Mouse (Mus musculus) hindbrain, embryonic 10.5 days (tissue): ENCODE measurements around the gene Il1a. TPM values are rescaled to one million over a fixed set of nuclear protein-coding genes. Genes with fewer than 3 reads are reported as not detected.
A peak's percentile ranks its signal among the peaks of the same experiment; 100 is the strongest.

Experiments used
- DNase-seq: peaks from one replicate; pipeline ENCODE4 v3.0.0-alpha.2; 2017; ENCODE audit warnings: low spot score
- H3K27ac ChIP-seq: fragments of 300-500 bp; sonication (generic); 2 replicates; pipeline ENCODE4 v1.5.1; 2016; ENCODE audit warnings: mild to moderate bottlenecking, moderate library complexity
- H3K27me3 ChIP-seq: fragments of 300-500 bp; sonication (generic); 2 replicates; pipeline ENCODE4 v1.6.1; 2016; ENCODE audit warnings: mild to moderate bottlenecking; ENCODE audit not compliant: poor library complexity, insufficient read depth, severe bottlenecking
- H3K36me3 ChIP-seq: fragments of 300-500 bp; sonication (generic); 2 replicates; pipeline ENCODE4 v1.6.1; 2016; ENCODE audit warnings: mild to moderate bottlenecking, moderate library complexity
- H3K4me1 ChIP-seq: fragments of 300-500 bp; sonication (generic); replicated peaks from 2 replicates; pipeline ENCODE4 v1.6.1; 2016; ENCODE audit warnings: mild to moderate bottlenecking
- H3K4me3 ChIP-seq: fragments of 300-500 bp; sonication (generic); 2 replicates; pipeline ENCODE4 v1.5.1; 2016; ENCODE audit warnings: mild to moderate bottlenecking, moderate library complexity
- H3K9me3 ChIP-seq: fragments of 300-500 bp; sonication (generic); 2 replicates; pipeline ENCODE4 v1.6.1; 2016; ENCODE audit warnings: mild to moderate bottlenecking, moderate library complexity
- WGBS: fragments of 180-500 bp; shearing (Covaris S2); methylation state at CpG from one replicate; pipeline ENCODE4 v1.1.7; 2016; 5-methylcytosine and 5-hydroxymethylcytosine counted together
- polyA plus RNA-seq: library from polyadenylated mRNA; unstranded; fragments of >200 nt; fragmentation: Nextera tagmentation; extraction: Ambion mirVana; gene quantifications from 2 replicates; pipeline ENCODE4 v1.2.1, GENCODE M21; 2016

Gene Il1a
- polyA plus RNA-seq, 1 experiment from 2014 or later = not detected

DNA sequence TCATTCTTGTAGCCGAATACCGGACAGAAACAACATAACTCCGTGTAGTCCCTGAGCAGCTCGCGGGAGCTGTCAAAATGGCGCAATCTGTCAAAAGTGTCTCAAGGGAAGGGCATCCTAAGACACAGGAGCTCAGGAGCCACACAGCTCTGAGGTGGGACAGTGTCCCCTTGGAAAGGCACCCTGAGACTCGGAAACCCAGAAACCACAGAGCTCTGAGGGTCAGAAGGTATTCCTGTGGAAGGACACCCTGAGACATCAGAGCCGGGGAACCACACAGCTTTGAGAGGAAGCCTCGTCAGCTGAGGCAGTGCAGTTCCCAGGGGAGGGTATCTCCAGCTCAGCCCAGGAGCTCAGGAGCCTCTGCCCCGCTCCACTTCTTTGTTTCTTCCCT lies 12.2 kb downstream of the Il1a start:
- no peaks in the 10 kb centered on the region for H3K27me3 ChIP-seq
- H3K4me1 ChIP-seq = peaks cover 27% of the 10 kb centered on the region
- WGBS = 4% methylated on average over 10 of the region's 10 CpGs
- H3K36me3 ChIP-seq = peaks cover 17% of the 10 kb centered on the region
- peak overlapping the region; percentile 92 for H3K27ac ChIP-seq
- no peak for DNase-seq
- peak overlapping the region; percentile 78 for H3K4me3 ChIP-seq
- H3K9me3 ChIP-seq = no peaks in the 10 kb centered on the region

DNA sequence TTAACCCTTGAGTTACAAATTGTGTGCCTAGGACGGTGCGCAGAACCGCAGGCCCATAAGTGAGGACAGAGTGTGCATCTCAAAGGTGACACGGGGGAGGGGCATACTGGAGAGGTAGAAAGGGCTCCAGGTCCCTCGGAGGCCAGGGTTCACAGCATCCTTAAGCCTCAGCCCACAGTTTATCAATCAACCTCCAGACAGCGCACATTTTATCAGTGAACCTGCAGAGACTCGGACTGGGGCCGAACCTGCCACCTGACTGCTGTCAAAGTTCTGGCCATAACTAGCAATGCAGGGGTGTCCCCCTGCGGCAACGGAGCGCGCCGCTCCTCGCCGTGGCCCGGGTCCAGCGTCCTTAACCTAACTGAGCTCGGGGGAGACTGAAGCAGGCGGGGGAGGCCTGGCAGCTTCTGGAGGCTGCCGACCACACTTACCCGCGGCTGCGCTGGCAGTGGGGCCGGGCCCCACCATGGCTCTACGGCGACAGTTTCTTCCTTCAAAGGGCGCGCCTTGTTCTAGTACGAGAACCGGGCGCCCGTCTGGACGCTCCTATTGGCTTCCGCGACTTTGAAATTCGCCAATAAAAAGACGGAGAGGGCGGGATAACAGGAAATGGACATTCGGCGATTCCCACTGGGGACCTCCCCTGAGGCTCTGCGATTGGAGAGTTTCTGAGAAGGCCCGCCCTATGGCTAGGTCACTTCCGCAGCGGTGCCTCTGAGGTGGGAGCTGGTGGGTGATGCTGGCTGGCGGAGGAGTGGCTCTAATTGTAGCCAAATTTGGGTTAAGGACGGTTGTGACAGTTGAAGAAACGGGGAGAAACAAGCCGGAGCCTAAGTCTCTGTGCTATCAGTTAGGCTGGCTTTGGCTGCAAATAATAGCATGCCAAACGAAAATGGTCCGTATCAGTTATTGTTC lies 12.8 kb downstream of the Il1a start, which contains the start of gene Ckap2l:
Gene Ckap2l (minus strand): TSS at position 542 of the 918 bp plus-strand sequence.
- under 1% methylated on average over 50 of the region's 50 CpGs for WGBS
- peaks cover 27% of the 10 kb centered on the region for H3K4me1 ChIP-seq

GRCm38 (mm10) chr2:129296086-129296485 lies 13.7 kb downstream of the Il1a start:
- peak overlapping the region; percentile 92 for H3K27ac ChIP-seq
- 63% methylated on average over 5 of the region's 5 CpGs for WGBS
- no peak for DNase-seq
- peaks cover 27% of the 10 kb centered on the region for H3K4me1 ChIP-seq
- H3K36me3 ChIP-seq = peaks cover 20% of the 10 kb centered on the region
- peak overlapping the region; percentile 78 for H3K4me3 ChIP-seq
- no peaks in the 10 kb centered on the region for H3K9me3 ChIP-seq
- no peaks in the 10 kb centered on the region for H3K27me3 ChIP-seq

More for the DNA sequence above, 12.8 kb downstream of the Il1a start, which contains the start of gene Ckap2l:
- Histone ChIP-seq H3K4me3 (peak within 1 kb of the TSS; percentile 78), H3K27me3 (no peaks in the 10 kb centered on the region), H3K27ac (peak within 1 kb of the TSS; percentile 92), H3K36me3 (peaks cover 17% of the 10 kb centered on the region), H3K9me3 (no peaks in the 10 kb centered on the region)
- DNase-seq = peak; percentile 98

DNA sequence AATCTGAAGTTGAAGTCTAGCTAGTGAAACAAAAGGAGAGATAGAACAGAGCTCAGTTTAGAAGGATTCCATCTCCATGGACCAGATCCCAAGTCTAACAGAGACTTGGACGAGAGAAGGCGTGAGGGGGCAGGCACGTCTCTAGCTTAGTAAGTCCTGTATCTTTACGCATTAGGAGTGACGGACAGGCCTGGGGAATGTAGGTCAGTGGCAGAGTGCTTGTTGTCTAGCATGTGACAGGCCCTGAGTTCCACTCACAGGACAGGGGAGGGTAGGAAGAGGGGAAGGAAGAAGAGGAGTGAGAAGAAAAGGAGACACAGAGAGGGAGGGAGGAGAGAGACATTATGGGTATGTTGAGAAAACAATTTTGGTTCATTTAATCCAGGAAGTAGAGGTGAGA lies 14.7 kb downstream of the Il1a start:
- Histone ChIP-seq H3K9me3 (no peaks in the 10 kb centered on the region), H3K36me3 (peaks cover 30% of the 10 kb centered on the region), H3K4me3 (peak overlapping the region; percentile 78; the same call in 1 of the 2 replicates), H3K27ac (no peak overlapping the region), H3K4me1 (peaks cover 27% of the 10 kb centered on the region), H3K27me3 (no peaks in the 10 kb centered on the region)
- 94% methylated on average over 5 of the region's 5 CpGs for WGBS
- DNase-seq = no peak

DNA sequence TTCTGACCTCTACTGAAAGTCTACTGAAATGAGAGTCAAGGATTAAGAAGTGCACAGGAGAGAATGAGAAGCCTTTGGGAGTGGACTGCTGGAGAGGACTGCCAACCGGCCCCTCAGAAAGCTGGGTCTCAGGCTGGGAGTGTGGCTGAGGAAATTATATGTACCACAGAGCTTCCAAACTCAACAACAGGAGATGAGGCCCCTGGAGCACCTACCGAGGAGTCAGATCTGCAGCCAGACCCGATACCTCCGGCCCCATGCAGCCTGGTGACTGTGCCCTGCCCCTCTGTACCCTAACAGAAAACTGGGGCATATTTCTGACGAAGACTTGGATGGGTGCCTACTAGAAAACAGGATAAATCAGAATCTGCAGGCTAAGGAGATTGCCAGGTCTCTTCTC lies 35.9 kb downstream of the Il1a start:
- no peak overlapping the region for H3K4me3 ChIP-seq
- WGBS = 95% methylated on average over 5 of the region's 5 CpGs
- H3K9me3 ChIP-seq = no peaks in the 10 kb centered on the region
- no peaks in the 10 kb centered on the region for H3K27me3 ChIP-seq
- H3K27ac ChIP-seq = no peak overlapping the region
- peaks cover 100% of the 10 kb centered on the region for H3K36me3 ChIP-seq
- H3K4me1 ChIP-seq = no peaks in the 10 kb centered on the region
- no peak for DNase-seq

DNA sequence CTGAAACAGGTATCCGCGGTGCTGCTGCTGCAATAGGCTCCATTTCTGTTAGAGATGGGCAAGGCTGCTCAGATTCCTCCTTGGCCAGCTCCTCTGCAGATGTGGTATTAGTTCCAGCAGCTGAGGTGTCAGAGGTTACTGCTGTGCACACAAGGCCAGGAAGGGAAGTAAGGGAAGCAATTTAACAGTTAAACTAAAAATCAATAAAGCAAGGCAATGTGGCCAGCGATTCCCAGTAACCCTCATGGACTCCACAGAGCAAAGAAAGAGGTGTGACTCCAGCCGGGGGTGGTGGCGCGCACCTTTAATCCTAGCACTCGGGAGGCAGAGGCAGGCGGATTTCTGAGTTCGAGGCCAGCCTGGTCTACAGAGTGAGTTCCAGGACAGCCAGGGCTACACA lies 39.2 kb downstream of the Il1a start:
- peaks cover 98% of the 10 kb centered on the region for H3K36me3 ChIP-seq
- no peak overlapping the region for H3K4me3 ChIP-seq
- 91% methylated on average over 9 of the region's 9 CpGs for WGBS
- DNase-seq = no peak
- H3K27ac ChIP-seq = no peak overlapping the region
- H3K27me3 ChIP-seq = no peaks in the 10 kb centered on the region
- H3K4me1 ChIP-seq = no peaks in the 10 kb centered on the region
- H3K9me3 ChIP-seq = peaks cover 8% of the 10 kb centered on the region

- no peaks in the 10 kb centered on the region for H3K4me1 ChIP-seq
- no peak overlapping the region for H3K27ac ChIP-seq
- 96% methylated on average over 5 of the region's 5 CpGs for WGBS
- H3K27me3 ChIP-seq = no peaks in the 10 kb centered on the region
- DNase-seq = no peak
- no peak overlapping the region for H3K4me3 ChIP-seq
- peaks cover 92% of the 10 kb centered on the region for H3K36me3 ChIP-seq
- peaks cover 8% of the 10 kb centered on the region for H3K9me3 ChIP-seq
These were observed 39.8 kb downstream of the Il1a start for GRCm38 (mm10) chr2:129269986-129270385.

DNA sequence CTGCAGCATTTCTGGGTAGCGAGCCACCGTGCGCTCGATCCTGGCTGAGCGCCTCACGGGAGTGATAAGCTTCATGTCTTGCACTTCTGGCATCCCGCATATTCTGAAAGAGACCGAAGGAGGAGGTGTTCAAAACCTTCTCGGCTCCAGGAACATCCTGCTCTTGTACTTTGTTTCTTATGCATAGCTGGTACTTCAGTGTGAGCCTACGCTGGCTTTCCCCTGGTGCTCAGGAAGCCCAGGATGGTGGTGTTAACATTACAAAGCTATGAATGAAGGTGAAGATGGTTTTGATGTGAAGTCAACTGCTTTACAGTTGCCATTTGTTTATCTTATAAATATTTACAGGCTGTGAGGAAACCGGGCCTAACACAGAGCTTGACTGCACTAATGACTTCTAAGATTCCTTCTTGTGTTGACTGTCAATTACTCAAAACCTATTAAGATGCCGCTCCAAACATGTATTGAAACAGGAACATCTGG lies 40.6 kb downstream of the Il1a start:
- Histone ChIP-seq H3K9me3 (peaks cover 8% of the 10 kb centered on the region), H3K4me1 (no peaks in the 10 kb centered on the region), H3K4me3 (no peak overlapping the region), H3K27ac (no peak overlapping the region), H3K27me3 (no peaks in the 10 kb centered on the region), H3K36me3 (peaks cover 84% of the 10 kb centered on the region)
- WGBS = 96% methylated on average over 12 of the region's 12 CpGs
- DNase-seq = no peak

- no peak for DNase-seq
- H3K36me3 ChIP-seq = peaks cover 69% of the 10 kb centered on the region
- WGBS = 95% methylated on average over 5 of the region's 5 CpGs
These were observed 42.0 kb downstream of the Il1a start for GRCm38 (mm10) chr2:129267738-129268137.

GRCm38 (mm10) chr2:129265316-129265715 lies 44.5 kb downstream of the Il1a start:
- Histone ChIP-seq H3K36me3 (peaks cover 45% of the 10 kb centered on the region), H3K4me1 (peaks cover 5% of the 10 kb centered on the region; the same call in 1 of the 2 replicates), H3K4me3 (no peak overlapping the region), H3K27me3 (no peaks in the 10 kb centered on the region), H3K27ac (no peak overlapping the region), H3K9me3 (peaks cover 8% of the 10 kb centered on the region)
- 94% methylated on average over 7 of the region's 7 CpGs for WGBS
- DNase-seq = no peak

More at GRCm38 (mm10) chr2:129267738-129268137, 42.0 kb downstream of the Il1a start:
- no peaks in the 10 kb centered on the region for H3K4me1 ChIP-seq
- peaks cover 8% of the 10 kb centered on the region for H3K9me3 ChIP-seq
- no peak overlapping the region for H3K4me3 ChIP-seq
- H3K27ac ChIP-seq = no peak overlapping the region
- H3K27me3 ChIP-seq = no peaks in the 10 kb centered on the region

- no peaks in the 10 kb centered on the region for H3K27me3 ChIP-seq
- WGBS = 79% methylated on average over 5 of the region's 5 CpGs
- H3K4me1 ChIP-seq = peaks cover 10% of the 10 kb centered on the region; the same call in 1 of the 2 replicates
- no peak overlapping the region for H3K4me3 ChIP-seq
- no peak for DNase-seq
- no peak overlapping the region for H3K27ac ChIP-seq
- H3K9me3 ChIP-seq = peaks cover 8% of the 10 kb centered on the region
- peaks cover 23% of the 10 kb centered on the region for H3K36me3 ChIP-seq
These were observed 46.7 kb downstream of the Il1a start for GRCm38 (mm10) chr2:129263073-129263472.

- Histone ChIP-seq H3K27ac (no peak overlapping the region), H3K9me3 (peaks cover 4% of the 10 kb centered on the region), H3K27me3 (no peaks in the 10 kb centered on the region), H3K4me1 (peaks cover 10% of the 10 kb centered on the region; the same call in 1 of the 2 replicates), H3K4me3 (no peak overlapping the region), H3K36me3 (peaks cover 5% of the 10 kb centered on the region)
- no peak for DNase-seq
- WGBS = 52% methylated on average over 6 of the region's 6 CpGs
These were observed 48.5 kb downstream of the Il1a start for GRCm38 (mm10) chr2:129261151-129261794.

GRCm38 (mm10) chr2:129260646-129261045 lies 49.1 kb downstream of the Il1a start:
- Histone ChIP-seq H3K27me3 (no peaks in the 10 kb centered on the region), H3K36me3 (no peaks in the 10 kb centered on the region), H3K4me1 (peaks cover 10% of the 10 kb centered on the region; the same call in 1 of the 2 replicates), H3K27ac (no peak overlapping the region), H3K4me3 (no peak overlapping the region), H3K9me3 (no peaks in the 10 kb centered on the region)
- 69% methylated on average over 3 of the region's 3 CpGs for WGBS
- DNase-seq = no peak
